Mouse (Mus musculus) ES-Bruce4 (cell line): Measurements from ENCODE around the gene Ttn.

ENCODE experiments used
- EP300 ChIP-seq: IDR thresholded peaks from 2 replicates; pipeline ENCODE4 v1.6.1; 2011; ENCODE audit warnings: low read depth, low read length; ENCODE audit not compliant: insufficient read depth
- POLR2A ChIP-seq: IDR thresholded peaks from one replicate; pipeline ENCODE4 v1.8.1; 2011; ENCODE audit warnings: low read length; ENCODE audit not compliant: insufficient read depth

DNA sequence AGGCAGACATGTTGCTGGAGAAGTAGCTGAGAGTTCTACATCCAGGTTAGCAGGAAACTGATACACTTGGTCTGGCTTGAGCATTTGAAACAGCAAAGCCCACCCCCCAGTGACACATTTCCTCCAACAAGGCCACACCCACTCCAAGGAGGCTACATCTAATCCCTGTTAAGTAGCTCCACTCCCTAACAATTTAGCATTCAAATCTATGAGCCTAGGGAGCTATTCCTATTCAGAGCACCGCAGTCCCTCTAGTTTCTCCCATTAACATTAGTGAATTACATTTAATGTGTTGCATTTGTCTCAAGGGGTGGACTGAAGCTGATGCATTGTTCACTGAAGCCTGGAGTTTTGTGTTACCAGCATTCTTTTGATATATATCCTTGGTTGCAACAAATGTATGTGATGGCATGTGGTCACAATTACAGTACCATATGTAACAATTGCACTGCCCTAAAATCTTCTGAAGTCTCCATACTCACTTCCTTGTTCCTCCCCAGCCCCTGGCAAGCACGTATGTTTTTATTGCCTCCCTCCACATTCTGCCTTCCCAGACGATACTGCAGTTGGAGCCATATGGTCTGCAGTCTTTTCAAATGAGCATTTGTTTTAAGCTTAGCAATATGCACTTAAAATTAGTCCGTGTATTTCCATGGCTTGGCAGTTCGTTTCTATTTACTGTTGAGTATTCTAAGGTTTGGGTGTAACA, 10.3 kb upstream of the Ttn start:
- TF ChIP-seq POLR2A: no peak
- TF ChIP-seq EP300: no peak
